Mouse (Mus musculus): Measurements from ENCODE around the gene Ranbp2. TPM values are rescaled to one million over a fixed set of nuclear protein-coding genes. Genes with fewer than 3 reads are reported as not detected.

Ranbp2 gene
- polyA plus RNA-seq, 1 experiment, result 7.5 TPM

DNA sequence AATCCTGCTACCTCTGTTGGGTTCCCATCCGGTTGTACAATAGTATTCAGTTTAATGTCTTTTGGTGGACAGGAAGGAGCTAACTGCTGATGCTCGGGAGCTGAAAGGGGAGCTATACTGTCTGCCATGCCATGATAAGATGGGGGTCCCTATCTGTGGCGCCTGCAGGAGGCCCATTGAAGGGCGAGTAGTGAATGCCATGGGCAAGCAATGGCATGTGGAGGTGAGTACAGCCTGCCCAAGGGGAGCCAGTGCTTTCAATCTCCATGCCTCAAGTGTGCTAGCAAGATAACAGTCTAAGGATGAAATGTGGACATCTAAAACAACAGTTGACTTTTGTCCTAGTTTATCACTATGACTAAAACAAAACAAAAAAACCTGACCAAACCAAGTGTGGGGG is 34.4 kb upstream of the Ranbp2 start:
- no peak for TF ChIP-seq CTCF (IDR thresholded peaks at IDR 0.05; ENCODE audit: borderline replicate concordance, control insufficient read depth, extremely low read depth, insufficient read depth, low read length, poor library complexity)
- no peak for TF ChIP-seq POLR2A (IDR thresholded peaks at IDR 0.05; ENCODE audit: control insufficient read depth, extremely low read depth, insufficient read depth, low read length, poor library complexity)
- Histone ChIP-seq H3K36me3 (ENCODE audit: control insufficient read depth, insufficient read depth, low read length) (peaks cover 86% of the 10 kb centered on the region), H3K4me3 (ENCODE audit: control insufficient read depth, insufficient read depth, low read length) (no peak overlapping the region), H3K27ac (ENCODE audit: control insufficient read depth, insufficient read depth, low read length) (no peak overlapping the region), H3K4me1 (replicated peaks; ENCODE audit: control insufficient read depth, insufficient read depth, low read length) (no peaks in the 10 kb centered on the region), H3K27me3 (ENCODE audit: control insufficient read depth, insufficient read depth, low read length) (no peaks in the 10 kb centered on the region)
- WGBS, result 94% methylated on average over 4 of the region's 4 CpGs
- DNase-seq, result no peak

DNA sequence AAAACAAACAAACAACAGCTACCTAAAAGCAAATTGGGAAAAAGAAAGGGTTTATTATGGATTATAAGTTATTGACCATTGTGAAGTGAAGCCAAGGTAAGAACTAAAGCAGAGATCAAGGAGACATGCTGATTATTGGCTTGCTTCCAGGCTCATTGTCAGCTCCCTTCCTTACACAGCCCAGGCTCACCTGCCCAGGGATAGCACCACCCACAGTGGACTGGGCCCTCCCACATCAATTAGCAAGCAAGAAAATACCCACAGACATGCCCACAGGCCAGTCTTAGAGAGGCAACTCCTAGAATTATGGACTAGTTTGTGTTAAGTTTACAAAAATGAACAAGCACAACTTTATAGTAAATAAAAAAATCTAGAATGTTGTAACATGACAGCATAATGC is 33.9 kb upstream of the Ranbp2 start:
- Histone ChIP-seq H3K27me3 (ENCODE audit: control insufficient read depth, insufficient read depth, low read length) (no peaks in the 10 kb centered on the region), H3K4me3 (ENCODE audit: control insufficient read depth, insufficient read depth, low read length) (no peak overlapping the region), H3K4me1 (replicated peaks; ENCODE audit: control insufficient read depth, insufficient read depth, low read length) (no peaks in the 10 kb centered on the region), H3K36me3 (ENCODE audit: control insufficient read depth, insufficient read depth, low read length) (peaks cover 86% of the 10 kb centered on the region), H3K27ac (ENCODE audit: control insufficient read depth, insufficient read depth, low read length) (no peak overlapping the region)
- DNase-seq, result no peak
- TF ChIP-seq POLR2A (IDR thresholded peaks at IDR 0.05; ENCODE audit: control insufficient read depth, extremely low read depth, insufficient read depth, low read length, poor library complexity) (no peak), CTCF (IDR thresholded peaks at IDR 0.05; ENCODE audit: borderline replicate concordance, control insufficient read depth, extremely low read depth, insufficient read depth, low read length, poor library complexity) (no peak)

DNA sequence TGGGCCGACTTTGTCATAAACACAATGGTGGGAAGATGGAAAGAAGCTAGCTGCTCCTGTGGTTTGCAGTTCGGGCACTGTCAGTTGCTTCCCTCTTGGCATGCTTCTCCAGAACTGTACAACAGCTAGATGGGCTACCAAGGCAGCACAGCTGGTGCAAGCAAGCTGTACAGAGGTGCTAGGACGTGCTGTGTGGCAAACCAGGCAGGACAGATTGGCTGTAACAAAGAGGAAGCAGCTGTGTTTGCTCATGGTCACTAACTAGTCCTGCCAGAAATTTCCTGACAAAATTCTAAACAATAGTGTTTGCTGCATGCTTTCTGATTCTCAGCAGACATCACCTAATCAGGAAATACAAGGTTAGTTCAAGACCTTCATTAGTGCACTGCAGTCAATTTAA is 30.0 kb upstream of the Ranbp2 start:
- DNase-seq, result no peak
- no peaks in the 10 kb centered on the region for H3K4me1 ChIP-seq (replicated peaks; ENCODE audit: control insufficient read depth, insufficient read depth, low read length)
- WGBS, result 85% methylated on average over 3 of the region's 3 CpGs
- peaks cover 81% of the 10 kb centered on the region for H3K36me3 ChIP-seq (ENCODE audit: control insufficient read depth, insufficient read depth, low read length)
- TF ChIP-seq POLR2A (IDR thresholded peaks at IDR 0.05; ENCODE audit: control insufficient read depth, extremely low read depth, insufficient read depth, low read length, poor library complexity) (no peak), CTCF (IDR thresholded peaks at IDR 0.05; ENCODE audit: borderline replicate concordance, control insufficient read depth, extremely low read depth, insufficient read depth, low read length, poor library complexity) (no peak)
- no peak overlapping the region for H3K27ac ChIP-seq (ENCODE audit: control insufficient read depth, insufficient read depth, low read length)
- H3K4me3 ChIP-seq (ENCODE audit: control insufficient read depth, insufficient read depth, low read length), result no peak overlapping the region
- no peaks in the 10 kb centered on the region for H3K27me3 ChIP-seq (ENCODE audit: control insufficient read depth, insufficient read depth, low read length)

DNA sequence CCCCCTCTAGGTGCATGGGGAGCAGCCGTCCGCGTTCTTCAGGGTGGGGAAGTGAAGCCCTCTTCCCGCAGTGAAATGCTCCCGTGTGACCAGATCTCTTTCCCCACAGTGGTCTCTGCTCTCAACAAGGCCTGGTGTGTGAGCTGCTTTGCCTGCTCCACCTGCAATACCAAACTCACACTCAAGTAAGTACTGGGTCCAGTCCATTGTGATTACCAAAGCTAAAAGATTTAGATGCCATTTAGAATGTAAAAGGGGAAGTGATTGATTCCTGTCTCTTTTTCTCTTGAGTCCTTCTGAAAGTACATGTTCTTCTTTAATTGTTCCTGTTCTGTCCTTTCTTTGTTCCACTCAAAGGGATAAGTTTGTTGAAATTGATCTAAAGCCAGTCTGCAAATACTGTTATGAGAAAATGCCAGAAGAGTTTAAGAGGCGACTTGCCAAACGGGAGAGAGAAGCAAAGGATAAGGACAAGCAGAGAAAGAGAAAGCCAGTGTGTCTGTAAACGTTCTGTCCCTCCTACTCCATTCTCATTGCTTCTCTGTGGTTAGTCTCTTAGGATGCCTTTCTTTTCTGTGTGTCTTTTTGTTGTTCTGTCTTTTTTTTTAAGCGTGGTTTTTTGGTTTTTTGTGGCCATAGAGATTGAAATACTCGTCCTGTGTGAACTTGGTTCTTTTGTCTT is 28.3 kb upstream of the Ranbp2 start:
- no peak overlapping the region for H3K27ac ChIP-seq (ENCODE audit: control insufficient read depth, insufficient read depth, low read length)
- 70% methylated on average over 10 of the region's 10 CpGs for WGBS
- peaks cover 74% of the 10 kb centered on the region for H3K36me3 ChIP-seq (ENCODE audit: control insufficient read depth, insufficient read depth, low read length)
- no peaks in the 10 kb centered on the region for H3K4me1 ChIP-seq (replicated peaks; ENCODE audit: control insufficient read depth, insufficient read depth, low read length)
- H3K27me3 ChIP-seq (ENCODE audit: control insufficient read depth, insufficient read depth, low read length), result no peaks in the 10 kb centered on the region
- no peak overlapping the region for H3K4me3 ChIP-seq (ENCODE audit: control insufficient read depth, insufficient read depth, low read length)
- DNase-seq, result no peak
- TF ChIP-seq POLR2A (IDR thresholded peaks at IDR 0.05; ENCODE audit: control insufficient read depth, extremely low read depth, insufficient read depth, low read length, poor library complexity) (no peak), CTCF (IDR thresholded peaks at IDR 0.05; ENCODE audit: borderline replicate concordance, control insufficient read depth, extremely low read depth, insufficient read depth, low read length, poor library complexity) (no peak)

DNA sequence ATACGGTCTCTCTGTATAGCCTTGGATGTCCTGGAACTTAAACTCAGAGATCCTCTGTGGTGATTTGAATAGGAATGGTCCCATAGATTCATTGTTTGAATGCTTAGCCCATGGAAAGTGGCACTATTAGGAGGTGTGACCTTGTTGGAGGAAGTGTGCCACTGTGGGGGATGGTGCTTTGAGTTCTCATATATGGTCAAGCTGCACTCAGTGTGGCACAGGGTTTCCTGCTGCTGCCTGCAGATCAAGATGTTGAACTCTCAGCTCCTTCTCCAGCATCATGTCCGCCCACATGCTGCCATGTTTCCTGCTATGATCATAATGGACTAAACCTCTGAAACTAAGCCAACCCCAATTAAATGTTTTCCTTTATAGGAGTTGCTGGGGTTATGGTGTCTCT is 18.8 kb upstream of the Ranbp2 start:
- no peak overlapping the region for H3K4me3 ChIP-seq (ENCODE audit: control insufficient read depth, insufficient read depth, low read length)
- TF ChIP-seq CTCF (IDR thresholded peaks at IDR 0.05; ENCODE audit: borderline replicate concordance, control insufficient read depth, extremely low read depth, insufficient read depth, low read length, poor library complexity) (no peak), POLR2A (IDR thresholded peaks at IDR 0.05; ENCODE audit: control insufficient read depth, extremely low read depth, insufficient read depth, low read length, poor library complexity) (no peak)
- H3K36me3 ChIP-seq (ENCODE audit: control insufficient read depth, insufficient read depth, low read length), result peaks cover 18% of the 10 kb centered on the region
- no peaks in the 10 kb centered on the region for H3K4me1 ChIP-seq (replicated peaks; ENCODE audit: control insufficient read depth, insufficient read depth, low read length)
- no peak overlapping the region for H3K27ac ChIP-seq (ENCODE audit: control insufficient read depth, insufficient read depth, low read length)
- 97% methylated on average over 2 of the region's 2 CpGs for WGBS
- no peaks in the 10 kb centered on the region for H3K27me3 ChIP-seq (ENCODE audit: control insufficient read depth, insufficient read depth, low read length)
- DNase-seq, result no peak

DNA sequence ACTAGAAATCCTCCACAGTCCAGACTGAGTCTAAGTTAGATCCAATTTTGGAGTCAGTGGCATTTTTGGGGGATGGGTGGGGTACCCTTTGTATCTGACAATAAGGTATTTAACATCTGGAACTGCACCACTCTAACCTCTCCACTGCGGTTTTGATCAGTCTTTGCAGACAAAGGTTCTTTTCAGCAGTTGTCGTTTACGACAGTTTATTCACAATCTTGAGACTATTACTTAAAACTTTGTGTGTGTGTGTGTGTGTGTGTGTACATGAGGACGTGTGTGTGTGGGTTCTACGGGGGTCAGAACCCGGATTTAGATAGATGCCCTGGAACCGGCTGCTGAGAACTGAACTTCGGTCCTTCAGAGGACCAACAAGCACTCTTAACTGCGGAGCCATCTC is 870 bp upstream of the Ranbp2 start:
- WGBS, result 1% methylated on average over 9 of the region's 9 CpGs
- Histone ChIP-seq H3K36me3 (ENCODE audit: control insufficient read depth, insufficient read depth, low read length) (no peaks in the 10 kb centered on the region), H3K4me3 (ENCODE audit: control insufficient read depth, insufficient read depth, low read length) (peak overlapping the region; percentile 92), H3K27me3 (ENCODE audit: control insufficient read depth, insufficient read depth, low read length) (no peaks in the 10 kb centered on the region), H3K27ac (ENCODE audit: control insufficient read depth, insufficient read depth, low read length) (peak overlapping the region; percentile 80), H3K4me1 (replicated peaks; ENCODE audit: control insufficient read depth, insufficient read depth, low read length) (no peaks in the 10 kb centered on the region; the same call in 1 of the 2 replicates)
- TF ChIP-seq CTCF (IDR thresholded peaks at IDR 0.05; ENCODE audit: borderline replicate concordance, control insufficient read depth, extremely low read depth, insufficient read depth, low read length, poor library complexity), result no peak
- no peak for TF ChIP-seq POLR2A (IDR thresholded peaks at IDR 0.05; ENCODE audit: control insufficient read depth, extremely low read depth, insufficient read depth, low read length, poor library complexity)
- DNase-seq, result peak; percentile 22
